Mouse (Mus musculus): ENCODE measurements around the gene Kbtbd12.

DNA sequence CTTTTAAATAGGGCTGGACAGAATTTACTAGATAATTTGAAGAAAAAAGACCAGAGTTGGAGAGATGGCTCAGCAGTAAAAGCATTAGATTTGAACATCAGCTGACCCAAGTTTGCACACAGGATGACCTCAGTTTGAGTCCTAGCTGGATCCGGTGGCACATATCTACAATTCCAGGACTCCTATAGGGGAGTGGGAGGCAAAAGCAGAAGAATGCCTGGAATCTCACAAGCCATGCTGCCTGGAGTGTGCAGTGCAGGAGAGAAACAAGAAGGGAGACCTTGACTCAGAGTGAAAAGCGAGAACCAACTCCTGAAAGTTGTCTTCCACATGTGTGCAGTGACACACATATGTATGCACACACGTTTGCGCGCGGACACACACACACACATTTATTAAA, 45.4 kb downstream of the Kbtbd12 start:
- no peak for TF ChIP-seq CTCF (IDR thresholded peaks at IDR 0.05; ENCODE audit: low read depth)
- no peak for TF ChIP-seq EP300 (IDR thresholded peaks at IDR 0.05; ENCODE audit: low read depth)
